Mouse (Mus musculus): ENCODE measurements at regions not wholly inside any gene's neighbourhood (a gene's known extent, or its start where the extent isn't known, plus 50 kb on each side); places are given as distances from the start of the nearest gene placed in this dataset.

DNA sequence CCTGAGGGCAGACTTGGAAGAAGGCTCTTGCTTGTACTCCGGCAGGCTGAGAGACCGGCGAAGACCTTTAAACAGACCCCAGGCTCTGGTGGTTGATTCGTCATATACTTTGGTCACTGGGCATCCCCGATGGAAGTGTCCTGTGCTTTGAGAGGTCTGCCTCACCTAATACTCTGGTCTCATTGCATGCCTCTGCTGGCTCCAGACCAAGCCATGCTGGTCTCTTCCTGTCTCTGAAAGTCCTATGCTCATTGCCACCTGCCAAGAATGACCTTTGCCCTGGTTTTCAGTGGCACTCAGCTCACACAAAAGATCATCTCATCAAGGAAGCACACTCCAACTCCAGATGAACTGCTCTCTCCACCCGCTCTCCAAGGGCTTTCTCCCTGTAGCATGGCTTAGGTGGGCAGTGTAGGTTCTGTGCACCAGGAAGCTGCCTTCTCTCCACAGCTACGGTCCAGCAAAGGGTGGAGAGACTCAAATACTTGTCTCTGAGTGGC, 126.0 kb upstream of the Rcn1 start:
- DNase-seq (ENCODE audit: low read depth, low spot score), result no peak

- no peak for DNase-seq (ENCODE audit: low read depth, low spot score)
Measured at GRCm38 (mm10) chr2:105528535-105528934, 129.4 kb upstream of the Rcn1 start.

DNA sequence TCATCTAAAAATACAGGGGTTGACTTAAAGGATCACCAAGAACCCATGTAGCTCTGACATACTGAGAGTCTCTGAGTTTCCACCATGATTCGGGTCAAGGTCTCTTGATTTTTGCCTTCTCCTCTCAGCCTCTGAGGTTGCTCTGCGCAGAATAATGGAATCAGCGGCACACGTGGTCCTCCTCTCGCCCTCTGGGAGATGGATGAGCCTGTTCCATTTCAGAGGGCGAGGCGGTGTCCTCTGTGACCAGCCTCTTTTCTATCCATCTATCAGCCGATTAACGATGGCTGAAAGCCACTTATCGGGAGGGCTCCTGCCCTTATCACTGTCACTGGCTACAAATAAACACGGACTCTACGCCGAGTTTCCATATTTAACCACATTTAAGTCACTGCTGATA, 124.6 kb upstream of the Pax6 start:
- DNase-seq (ENCODE audit: low read depth, low spot score), result no peak

- DNase-seq (ENCODE audit: low read depth, low spot score), result no peak
Measured at GRCm38 (mm10) chr2:105552092-105552491, 116.6 kb upstream of the Pax6 start.

- DNase-seq (ENCODE audit: low read depth, low spot score), result no peak
Measured at GRCm38 (mm10) chr2:105586782-105587181, 81.9 kb upstream of the Pax6 start.

- no peak for DNase-seq (ENCODE audit: low read depth, low spot score)
Measured at GRCm38 (mm10) chr2:105594131-105594530, 74.6 kb upstream of the Pax6 start.

DNA sequence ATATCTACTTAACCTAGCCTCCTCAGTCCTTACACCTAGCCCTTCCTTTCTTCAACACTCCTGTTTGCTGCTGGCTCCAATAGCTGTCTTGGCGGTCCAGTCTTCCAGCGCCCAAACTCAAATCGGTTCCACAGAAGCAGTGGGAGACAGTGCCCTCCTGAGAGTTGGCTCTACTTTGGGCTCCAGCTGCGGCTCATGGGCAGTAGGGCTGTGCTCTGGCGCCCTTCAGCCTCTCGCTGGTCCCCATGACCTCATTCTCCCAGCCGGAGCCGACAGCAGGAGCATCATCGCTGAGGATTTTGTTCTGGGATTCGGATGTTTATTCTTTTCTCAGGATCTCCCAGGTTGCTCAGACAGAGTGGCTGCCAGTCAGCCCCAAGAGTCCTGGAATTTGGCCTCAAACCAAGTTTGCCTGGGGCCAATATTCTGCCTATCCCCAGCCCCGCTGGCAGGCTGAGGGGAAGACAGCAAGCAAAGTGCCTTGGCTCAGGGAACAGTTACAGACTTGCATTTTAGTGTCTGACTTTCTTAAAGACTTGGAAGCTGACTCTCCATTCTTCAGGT, 64.1 kb upstream of the Pax6 start:
- no peak for DNase-seq (ENCODE audit: low read depth, low spot score)

DNA sequence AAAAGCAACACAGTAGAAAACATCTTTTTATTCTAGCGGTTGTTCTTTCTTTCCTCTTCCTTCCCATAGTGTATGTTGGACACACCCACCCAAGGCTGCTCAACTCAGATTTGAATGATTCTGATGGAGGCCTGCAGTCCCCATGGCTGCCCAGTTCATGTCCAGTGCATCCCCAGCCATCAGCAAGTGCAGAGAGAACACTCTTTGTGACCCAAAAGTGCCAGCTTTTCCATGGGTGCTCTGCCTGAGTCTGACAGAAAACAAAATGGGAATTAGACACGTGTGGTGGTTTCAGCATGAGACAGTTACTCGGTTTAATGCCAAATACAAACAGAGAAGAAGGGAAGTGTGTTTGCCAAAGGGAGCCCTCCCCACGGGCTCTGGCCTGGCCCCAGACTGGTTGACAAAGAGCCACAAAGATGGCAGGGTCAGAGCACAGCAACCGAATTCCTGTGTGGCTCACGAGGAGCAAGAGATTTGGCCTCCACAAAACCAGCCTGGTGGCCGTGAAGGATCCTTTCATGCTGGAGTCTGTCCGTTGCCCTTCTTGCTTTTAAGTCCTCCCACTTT, 60.6 kb upstream of the Pax6 start:
- DNase-seq (ENCODE audit: low read depth, low spot score), result no peak

- no peak for DNase-seq (ENCODE audit: low read depth, low spot score)
Measured at GRCm38 (mm10) chr2:105608756-105609155, 59.9 kb upstream of the Pax6 start.

DNA sequence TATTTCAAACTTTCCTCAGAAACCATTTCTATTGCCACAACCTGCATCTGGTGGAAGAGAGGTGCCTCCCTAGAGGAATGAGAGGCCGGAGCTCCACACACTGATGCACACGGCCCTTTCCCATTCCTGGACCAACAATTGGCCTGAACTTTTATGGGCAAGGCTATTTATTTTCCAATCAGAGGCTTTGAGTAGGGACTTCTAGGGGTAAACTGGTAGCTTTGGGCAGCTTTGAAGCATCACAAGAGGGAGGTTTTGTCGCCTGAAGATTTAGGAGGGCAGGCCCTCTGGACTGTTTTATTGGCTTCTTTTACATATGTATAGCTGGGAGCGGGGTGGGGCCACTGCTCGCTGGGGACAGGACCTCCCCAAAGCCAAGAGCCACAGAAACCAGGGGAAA, 57.7 kb upstream of the Pax6 start:
- DNase-seq (ENCODE audit: low read depth, low spot score), result peak; percentile 79

GRCm38 (mm10) chr2:105611651-105612050, 57.0 kb upstream of the Pax6 start:
- no peak for DNase-seq (ENCODE audit: low read depth, low spot score)

DNA sequence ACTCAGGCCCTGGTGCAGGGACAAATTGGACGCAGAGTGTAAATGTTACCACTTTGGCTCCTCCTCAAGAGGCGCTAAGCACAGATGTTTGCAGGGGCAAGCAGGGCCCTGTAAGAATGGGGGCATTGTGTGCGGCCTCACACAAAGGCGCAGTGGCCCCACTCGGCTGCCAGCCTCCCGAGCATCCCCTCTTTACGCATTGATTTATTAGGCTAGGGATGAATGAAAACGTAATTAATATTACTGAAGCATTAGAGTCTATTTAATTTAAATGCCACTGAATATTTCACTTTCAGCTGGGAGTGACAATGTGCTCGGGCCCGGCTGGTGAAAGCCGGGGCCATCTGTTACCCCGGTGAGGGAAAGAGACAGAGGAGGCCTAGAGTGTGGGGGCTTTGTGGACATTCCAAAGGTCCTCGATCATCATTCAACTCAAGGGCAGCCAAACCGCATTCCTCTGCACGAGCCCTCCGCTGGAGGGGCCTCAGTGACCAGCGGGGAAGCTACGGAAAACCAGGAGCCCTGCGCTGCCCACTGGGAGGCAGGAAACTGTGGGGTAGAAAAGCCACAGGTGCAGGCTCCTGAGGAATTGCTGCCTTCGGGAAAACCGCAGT, 56.5 kb upstream of the Pax6 start:
- peak; percentile 53 for DNase-seq (ENCODE audit: low read depth, low spot score)

GRCm38 (mm10) chr2:105612706-105613105, 56.0 kb upstream of the Pax6 start:
- no peak for DNase-seq (ENCODE audit: low read depth, low spot score)

DNA sequence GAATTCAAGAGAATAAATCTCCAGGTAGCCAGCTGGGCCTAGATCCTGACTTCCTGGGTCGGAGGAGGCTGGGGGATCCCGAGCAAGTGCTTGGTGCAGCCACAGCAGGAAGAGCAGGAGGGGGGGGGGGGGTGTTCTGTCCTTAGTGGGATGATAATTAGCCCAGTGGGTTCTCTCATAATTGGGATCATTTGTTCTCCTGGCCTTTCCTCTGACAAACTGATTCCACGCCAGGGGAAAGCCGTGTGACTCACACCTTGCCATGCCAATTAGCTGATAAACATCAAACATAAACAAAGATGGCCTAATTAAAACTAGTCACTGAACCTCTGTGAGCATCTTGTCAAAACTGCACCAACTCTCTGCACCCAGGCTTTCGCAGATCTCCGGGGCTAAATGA, 55.5 kb upstream of the Pax6 start:
- no peak for DNase-seq (ENCODE audit: low read depth, low spot score)

GRCm38 (mm10) chr2:105615891-105616733, 52.6 kb upstream of the Pax6 start:
- DNase-seq (ENCODE audit: low read depth, low spot score), result peak; percentile 90
